Mouse (Mus musculus) embryonic fibroblast, embryonic 13.5 days (primary cell): Measurements from ENCODE around the gene Cdk5rap2.

Experiments used
- CTCF ChIP-seq: IDR thresholded peaks from 2 replicates; pipeline ENCODE4 v1.5.1; 2011; ENCODE audit warnings: mild to moderate bottlenecking, control low read depth, low read length, moderate library complexity, borderline replicate concordance; ENCODE audit not compliant: insufficient read depth
- POLR2A ChIP-seq: IDR thresholded peaks from 2 replicates; pipeline ENCODE4 v1.6.1; 2011; ENCODE audit warnings: low read depth, mild to moderate bottlenecking, control low read depth, low read length, moderate library complexity

- TF ChIP-seq CTCF (no peak), POLR2A (no peak)
These were observed 181.9 kb downstream of the Cdk5rap2 start for GRCm38 (mm10) chr4:70228350-70228749.
